Mouse (Mus musculus) MN1 (cell line): ENCODE results near the gene Glce.

Experiments used
- DNase-seq: peaks from one replicate; pipeline ENCODE4 v3.0.0-alpha.2; 2016; ENCODE audit warnings: low spot score

Gene Glce

DNA sequence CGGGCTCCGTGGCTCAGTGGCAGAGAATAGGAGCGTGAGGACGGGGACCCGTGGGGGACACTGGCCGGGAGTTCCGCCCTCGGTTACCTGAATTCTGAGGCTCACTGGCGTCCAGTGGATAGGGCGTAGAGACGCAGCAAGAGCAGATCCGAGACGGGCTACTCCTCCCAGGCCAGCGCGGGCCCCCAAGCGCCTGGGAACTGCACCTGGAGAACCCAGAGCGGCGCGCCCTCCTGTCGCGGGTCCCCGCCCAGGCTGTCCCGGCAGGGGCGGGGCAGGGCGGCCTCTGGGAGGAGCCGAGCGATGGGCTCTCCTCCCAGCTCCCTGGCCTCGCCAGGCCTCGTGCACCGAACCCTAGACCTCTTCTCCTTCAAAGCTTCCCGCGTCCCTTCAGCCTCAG is 95.9 kb downstream of the Glce start, which contains the start of gene Paqr5:
Gene Paqr5, minus strand, starts transcription at position 257 of the 400 bp plus-strand sequence.
- DNase-seq = peak; percentile 58

DNA sequence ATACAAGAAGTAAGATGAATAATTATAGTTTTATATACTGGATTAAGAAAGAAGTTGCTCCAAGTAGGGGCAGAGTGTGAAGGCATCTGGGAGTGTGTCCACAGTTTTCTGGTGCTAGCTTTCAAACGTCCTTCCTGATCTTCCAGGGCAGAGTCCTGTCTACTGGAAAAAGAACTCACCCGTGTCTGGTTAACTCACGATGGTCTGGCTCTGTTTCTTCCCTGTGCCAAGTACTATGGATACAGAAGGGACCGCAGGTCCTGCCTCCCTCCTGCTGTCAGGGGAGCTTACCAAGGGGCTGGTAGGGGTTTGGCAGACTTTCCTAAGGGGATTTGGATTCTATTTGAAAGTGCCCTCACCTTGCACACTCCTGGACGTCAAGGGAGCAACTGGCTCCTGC is 97.4 kb downstream of the Glce start:
- no peak for DNase-seq

DNA sequence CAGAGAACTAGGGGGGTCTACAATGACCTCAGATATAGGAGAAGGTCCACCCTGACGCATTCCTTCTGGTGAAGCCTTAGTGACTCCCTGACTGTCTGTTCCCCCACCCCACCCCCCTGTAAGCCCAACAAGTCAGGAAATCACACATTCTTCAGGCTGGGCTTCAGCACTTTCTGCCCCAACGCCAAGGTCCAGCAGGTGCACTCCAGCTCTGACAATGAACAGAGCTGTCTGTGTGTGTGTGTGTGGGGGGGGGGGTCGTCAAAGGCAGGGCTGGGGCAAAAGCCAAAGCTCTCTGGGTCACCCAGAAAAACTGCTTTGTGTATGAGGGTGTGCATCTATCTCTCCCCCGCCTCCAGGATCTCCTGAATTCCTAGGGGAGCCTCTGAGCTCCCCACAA is 98.6 kb downstream of the Glce start:
- DNase-seq = no peak

DNA sequence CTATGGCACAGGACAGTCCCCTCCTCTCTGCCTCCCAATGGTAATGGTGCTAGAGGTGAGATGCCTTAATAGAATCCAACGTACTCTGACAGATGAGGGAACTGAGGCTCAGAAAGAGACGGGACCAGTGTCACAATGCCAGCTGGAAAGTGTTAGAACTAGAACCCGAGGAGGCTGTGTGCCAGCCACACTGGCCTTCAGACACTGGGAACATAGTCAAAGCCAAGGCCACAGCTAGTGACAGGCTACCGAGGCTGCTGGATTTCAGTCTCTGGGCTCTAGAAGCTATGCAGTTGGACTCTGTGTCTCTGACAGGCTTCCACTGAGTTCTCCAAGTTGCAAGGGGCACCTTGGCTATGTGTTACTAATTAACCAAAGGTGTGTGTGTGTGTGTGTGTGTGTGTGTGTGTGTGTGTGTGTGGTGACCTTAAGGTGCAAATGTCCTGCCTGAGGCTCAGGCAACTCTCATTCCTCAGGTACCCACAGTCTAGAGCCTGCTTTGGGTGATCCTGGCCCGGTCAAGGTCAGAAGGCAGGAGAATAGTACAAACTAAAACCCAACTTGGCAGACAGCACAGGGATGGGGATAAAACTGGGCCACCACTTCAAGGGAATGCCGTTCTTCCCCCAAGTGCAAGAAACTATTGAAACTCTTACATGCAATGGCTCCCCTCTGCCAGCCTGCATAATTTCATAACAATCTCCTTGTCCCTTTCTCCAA is 99.3 kb downstream of the Glce start:
- no peak for DNase-seq

DNA sequence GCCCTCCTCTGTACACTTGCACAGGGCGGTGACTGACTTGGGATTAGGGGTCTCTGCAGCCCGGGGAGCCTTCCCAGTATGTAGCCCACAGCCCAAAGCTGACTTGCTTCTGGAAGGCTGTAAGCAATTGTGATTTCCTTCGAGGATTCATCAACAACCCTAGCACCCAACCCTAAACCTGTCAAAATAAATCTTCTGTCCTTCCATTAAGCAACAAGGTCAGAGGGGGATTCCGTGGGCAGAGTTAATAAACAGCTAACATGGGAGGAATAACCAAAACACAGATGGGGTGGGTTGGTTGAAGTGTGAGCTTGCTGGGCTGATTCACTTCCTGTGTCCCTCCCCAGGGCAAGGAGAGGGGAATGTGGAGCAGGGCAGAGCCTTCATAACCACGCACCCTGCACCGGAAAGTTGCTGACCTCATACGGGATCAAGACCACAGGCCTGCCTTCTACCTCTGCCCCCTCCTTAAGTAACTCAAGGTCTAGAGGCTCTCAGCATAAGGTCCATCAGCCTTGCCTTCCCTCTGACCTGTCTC is 100.8 kb downstream of the Glce start:
- DNase-seq = no peak

DNA sequence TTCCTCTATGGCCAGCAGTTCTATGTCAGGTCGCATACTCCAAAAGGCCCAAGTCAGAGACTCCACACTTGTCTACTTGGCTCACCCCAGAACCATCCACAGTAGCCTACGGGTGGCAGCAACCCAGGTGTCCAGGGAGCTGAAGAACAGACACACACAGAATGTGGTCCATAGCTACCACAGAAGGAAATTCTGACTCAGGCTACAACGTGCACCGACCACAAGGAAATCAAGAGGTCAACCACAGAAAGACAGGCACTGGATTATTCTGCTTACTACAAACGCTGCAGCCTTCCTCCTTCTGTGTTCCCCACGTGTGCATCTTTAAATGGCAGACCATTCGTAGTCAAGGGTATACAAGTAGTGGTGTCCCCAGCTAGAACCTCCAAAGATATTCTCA is 102.2 kb downstream of the Glce start:
- DNase-seq = no peak

DNA sequence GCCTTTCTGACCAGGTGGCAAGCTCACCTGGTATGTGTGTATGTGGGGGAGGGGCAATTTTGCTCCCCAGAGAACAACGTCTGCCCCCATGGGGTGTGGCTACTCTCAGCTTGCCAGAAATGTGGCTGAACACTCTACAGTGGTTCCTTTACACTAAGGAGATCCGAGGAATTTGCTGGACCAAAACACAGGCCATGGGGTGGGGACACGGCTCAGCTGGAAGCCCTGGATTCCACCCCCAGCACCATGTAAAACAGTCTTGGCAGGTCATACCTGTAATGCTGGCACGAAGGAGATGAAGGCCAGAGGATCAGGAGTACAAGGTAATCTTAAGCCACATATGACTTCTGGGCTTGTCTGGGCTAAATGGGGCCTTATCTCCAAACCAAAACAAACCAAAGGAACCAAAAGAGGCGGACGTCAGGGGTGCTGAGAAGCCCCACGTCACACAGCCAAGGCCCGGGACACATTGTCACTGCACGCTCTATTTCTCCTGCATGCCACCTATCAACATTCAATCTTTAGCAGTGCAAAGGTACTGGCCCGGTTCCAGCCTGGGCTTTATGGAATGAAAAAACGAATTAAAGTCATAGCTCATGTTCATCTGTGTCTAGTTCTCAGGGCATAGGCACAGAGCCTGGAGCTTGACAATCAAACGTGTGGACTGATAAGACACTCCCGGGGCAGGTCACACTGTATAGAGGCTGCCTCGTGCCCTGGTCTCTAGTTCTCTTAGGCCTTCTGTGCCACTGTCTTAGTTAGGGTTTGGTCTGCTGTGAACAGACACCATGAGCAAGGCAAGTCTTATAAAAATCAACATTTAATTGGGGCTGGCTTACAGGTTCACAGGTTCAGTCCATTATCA is 104.0 kb downstream of the Glce start:
- DNase-seq = no peak

DNA sequence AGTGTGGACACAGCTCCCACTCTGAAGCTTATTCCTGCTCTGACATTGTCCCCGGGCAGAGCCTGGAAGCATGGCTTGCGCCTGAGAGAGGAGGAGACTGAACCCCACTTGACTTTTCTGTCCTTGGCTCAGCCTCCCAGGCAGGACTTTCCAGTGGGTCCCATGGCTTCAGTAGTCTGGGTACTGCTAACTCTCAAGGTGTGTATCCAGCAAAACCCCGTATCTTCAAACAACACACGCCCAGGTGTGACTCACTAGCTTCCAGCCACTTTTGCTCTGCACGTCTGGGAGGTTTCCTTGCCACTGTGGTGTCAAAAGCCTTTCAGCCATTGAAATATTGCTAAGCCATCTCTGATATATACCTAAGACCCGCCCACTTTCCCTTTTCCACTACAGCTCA is 105.1 kb downstream of the Glce start:
- no peak for DNase-seq

DNA sequence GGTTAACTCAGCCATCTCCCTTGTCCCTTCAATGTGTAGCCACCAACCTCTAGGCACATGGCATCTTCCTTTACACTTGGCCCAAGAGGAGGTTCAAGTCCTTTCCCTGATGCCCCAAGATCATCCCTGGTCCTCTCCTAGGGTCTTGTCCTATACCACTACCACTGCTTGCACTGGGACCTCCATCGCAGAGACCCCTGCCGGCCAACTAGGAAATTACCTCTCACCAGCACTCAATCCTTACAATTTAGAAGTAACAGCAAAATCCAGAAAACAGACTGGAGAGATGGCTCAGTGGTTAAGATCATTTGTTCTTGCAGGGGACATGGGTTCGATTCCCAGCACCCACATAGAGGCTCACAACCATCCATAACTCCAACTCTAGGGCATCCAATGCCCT is 107.0 kb downstream of the Glce start:
- no peak for DNase-seq

DNA sequence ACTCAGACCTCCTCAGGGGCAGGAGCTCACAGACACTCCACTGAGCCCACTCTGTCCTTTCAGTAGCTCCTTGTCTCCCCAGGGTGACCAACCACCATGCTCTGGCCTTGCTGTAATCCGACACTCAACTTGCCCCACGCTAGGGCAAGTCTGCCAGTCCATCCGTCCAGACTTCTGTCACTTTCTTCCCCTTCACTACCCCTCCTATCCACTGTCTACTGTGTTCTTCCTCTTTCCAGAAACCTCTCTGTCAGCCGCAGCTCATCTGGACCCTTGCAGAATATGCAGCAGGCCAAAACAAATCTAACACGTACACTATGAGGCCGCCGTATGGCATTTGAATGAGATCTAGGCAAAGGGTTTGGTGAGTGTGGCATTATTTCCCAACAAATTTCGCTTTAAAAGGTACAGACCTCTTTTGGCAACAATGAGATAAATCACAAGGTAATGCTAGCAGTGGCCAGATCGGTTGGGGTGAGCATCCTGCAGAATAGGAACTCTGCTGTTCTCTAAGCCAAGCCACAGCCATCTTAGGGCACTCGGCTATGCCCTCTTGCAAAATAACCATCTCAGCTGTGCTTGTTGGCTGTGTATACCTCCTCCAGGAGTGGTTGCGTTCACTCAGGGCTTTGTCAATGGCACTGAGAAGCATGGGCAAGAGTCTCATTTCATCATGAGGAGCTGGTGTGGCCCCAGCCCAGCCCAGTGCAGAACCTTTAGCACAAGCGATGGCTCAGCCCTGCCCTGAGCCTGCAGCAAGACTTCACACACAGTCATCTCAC is 108.9 kb downstream of the Glce start:
- no peak for DNase-seq

DNA sequence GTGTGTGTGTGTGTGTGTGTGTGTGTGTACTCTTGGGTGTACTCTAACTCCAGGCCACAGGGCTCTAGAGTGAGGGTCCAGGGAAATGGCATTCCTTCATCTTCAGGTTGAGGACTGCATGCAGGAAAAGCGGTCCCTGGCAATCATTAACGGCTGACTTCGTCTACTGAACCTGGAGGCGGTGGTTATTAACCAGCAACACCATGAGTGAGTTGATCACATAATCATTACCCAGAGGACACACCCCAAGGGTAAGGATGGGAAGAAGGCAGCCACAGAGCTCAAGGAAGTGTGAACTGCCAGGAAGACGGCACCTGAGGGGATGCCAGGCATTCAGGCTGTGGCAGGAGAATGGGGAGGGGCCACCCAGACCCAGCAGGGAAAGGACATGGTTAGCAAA is 114.1 kb downstream of the Glce start:
- no peak for DNase-seq
